Comparison of ENCODE assay signal across 10 mouse cellular contexts in genomic region chr5:25526926-25527325, GRCm38 (mm10). TPM values are rescaled to one million over a fixed set of nuclear protein-coding genes. Genes with fewer than 3 reads are reported as not detected.
DNase-seq lines count a peak whose midpoint lies in the region; ATAC-seq and TF ChIP-seq lines count a peak whose summit lies in the region.
"Had no signal": no experiment of that assay in that cellular context is flagged by ENCODE, and none has a peak within 500 bp of the region (broad histone marks: within the 10 kb centered on the region; RNA-seq: fewer than 3 reads in every experiment).

No protein-coding gene starts in this region.

- H3K36me3 ChIP-seq in lung, postnatal 0 days (ENCODE audit: insufficient read depth, low read length), result no peaks in the 10 kb centered on the region
- H3K36me3 ChIP-seq: lung, embryonic 15.5 days had no signal

- 0 out of 2 replicates have a peak, but pooled peaks cover 3% of the 10 kb centered on the region for H3K4me1 ChIP-seq in lung, postnatal 0 days (ENCODE audit: insufficient read depth, low read depth, low read length)

- TF ChIP-seq EP300 in lung, postnatal 0 days (IDR thresholded peaks at IDR 0.05), result no peak

- no peak overlapping the region for H3K4me3 ChIP-seq in lung, postnatal 0 days (ENCODE audit: low read depth, low read length)
- H3K4me3 ChIP-seq: lung, embryonic 15.5 days had no signal

- H3K27me3 ChIP-seq in lung, postnatal 0 days (replicated peaks; ENCODE audit: insufficient read depth, low read length), result no peaks in the 10 kb centered on the region
- H3K27me3 ChIP-seq: lung, embryonic 15.5 days had no signal

- H3K27ac ChIP-seq in lung, postnatal 0 days (ENCODE audit: low read length), result no peak overlapping the region; the same call in 1 of the 2 replicates
- H3K27ac ChIP-seq: kidney, postnatal 0 days; lung, embryonic 15.5 days had no signal

- H3K9ac ChIP-seq in lung, postnatal 0 days (replicated peaks; ENCODE audit: low read depth), result no peak overlapping the region
- H3K9ac ChIP-seq: lung, embryonic 15.5 days had no signal

- H3K9me3 ChIP-seq in lung, postnatal 0 days (ENCODE audit: low read length), result no peaks in the 10 kb centered on the region
- H3K9me3 ChIP-seq: lung, embryonic 15.5 days had no signal

- peak; percentile 35 for DNase-seq in cerebellum, adult 11 months
- DNase-seq in cerebellum, postnatal 4 days (ENCODE audit: low spot score in 2 of 2), result no peak
- DNase-seq in ovary, adult 18-20 months (ENCODE audit: low spot score), result peak; percentile 20
- DNase-seq in ovary, postnatal 14 days (ENCODE audit: low spot score), result no peak
- peak; percentile 52 to 69 for DNase-seq in cerebellum, postnatal 10 days
- peak; percentile 9 for DNase-seq in right cerebral cortex, postnatal 4 days
- no peak for DNase-seq in lung, postnatal 0 days (ENCODE audit: low spot score)

- no peak for TF ChIP-seq CTCF in lung, postnatal 0 days (IDR thresholded peaks at IDR 0.05)

- no peak for ATAC-seq in lung, postnatal 0 days
- no peak for ATAC-seq in frontal cortex, adult (ENCODE audit: low TSS enrichment)

- 35% methylated on average over 4 of the region's 4 CpGs for WGBS in lung, postnatal 0 days

- no peak overlapping the region for H3K4me2 ChIP-seq in lung, postnatal 0 days (replicated peaks; ENCODE audit: low read depth, low read length)
- H3K4me2 ChIP-seq: lung, embryonic 15.5 days had no signal

RNA-seq across cellular contexts. Expression of gene Cct8l1, which starts 11.1 kb away (rescaled TPM):
- not detected in 2 replicates for polyA plus RNA-seq in lung, postnatal 0 days (2015; fragmentation: Nextera tagmentation; extraction: Ambion mirVana)
- polyA plus RNA-seq: kidney, postnatal 0 days; lung, embryonic 15.5 days had no signal

RNA-seq across cellular contexts. Expression of gene Kmt2c, which starts 28.3 kb away (rescaled TPM):
- 9.5 and 12.1 TPM in 2 replicates for polyA plus RNA-seq in lung, postnatal 0 days (2015; fragmentation: Nextera tagmentation; extraction: Ambion mirVana)

Comparison
In these comparisons a context has a peak if more than half of its experiments do, and no peak if none do; other contexts are left out.
1. DNase-seq: peak in cerebellum, adult 11 months (single experiment), ovary, adult 18-20 months (single experiment), cerebellum, postnatal 10 days (2 of 2) and right cerebral cortex, postnatal 4 days (single experiment); none in cerebellum, postnatal 4 days (0 of 2), ovary, postnatal 14 days (single experiment) and lung, postnatal 0 days (single experiment).